10 mouse cellular contexts compared by ENCODE assay signal in genomic region chr15:71243539-71243938, GRCm38 (mm10).
DNase-seq lines count a peak whose midpoint lies in the region; ATAC-seq lines count a peak whose summit lies in the region.
"Had no signal": no experiment of that assay in that cellular context is flagged by ENCODE, and none has a peak within 500 bp of the region (broad histone marks: within the 10 kb centered on the region; RNA-seq: fewer than 3 reads in every experiment).

No protein-coding gene starts in this region.

- no peak overlapping the region for H3K9ac ChIP-seq in forebrain, embryonic 16.5 days (replicated peaks; ENCODE audit: low read depth, low read length)
- H3K9ac ChIP-seq: liver, embryonic 14.5 days had no signal

- H3K9me3 ChIP-seq in forebrain, embryonic 16.5 days (ENCODE audit: control insufficient read depth, low read length), result no peaks in the 10 kb centered on the region
- H3K9me3 ChIP-seq in forebrain, embryonic 10.5 days, result no peaks in the 10 kb centered on the region

- H3K4me1 ChIP-seq in forebrain, embryonic 16.5 days (replicated peaks; ENCODE audit: control insufficient read depth, insufficient read depth, low read length), result no peaks in the 10 kb centered on the region
- H3K4me1 ChIP-seq in forebrain, embryonic 10.5 days, result no peaks in the 10 kb centered on the region

- no peaks in the 10 kb centered on the region for H3K27me3 ChIP-seq in forebrain, embryonic 16.5 days (replicated peaks; ENCODE audit: control insufficient read depth, insufficient read depth, low read length)
- H3K27me3 ChIP-seq in forebrain, embryonic 10.5 days (ENCODE audit: poor library complexity, severe bottlenecking), result no peaks in the 10 kb centered on the region

- WGBS in forebrain, embryonic 16.5 days, result 62% methylated on average over 9 of the region's 9 CpGs
- 89% methylated on average over 9 of the region's 9 CpGs for WGBS in forebrain, embryonic 10.5 days

- intact Hi-C loops in heart, postnatal 36 days (cut with DNase I), result loop anchor here (5.0 kb wide), 1 partner anchor 134 kb away; no protein-coding TSS in a partner anchor
- intact Hi-C loops in left cerebral cortex, postnatal 25 days (cut with DNase I), result loop anchor here (5.0 kb wide), 2 partner anchors 134 to 306 kb away; no protein-coding TSS in a partner anchor

- no peak for DNase-seq in forebrain, embryonic 10.5 days (ENCODE audit: extremely low spot score, low spot score)
- DNase-seq in gonadal fat pad, adult 2 months (ENCODE audit: low read depth), result peak; percentile 96
- peak; percentile 33 for DNase-seq in heart, postnatal 36 days
- DNase-seq in left cerebral cortex, postnatal 25 days (ENCODE audit: low spot score in 2 of 2), result peak; percentile 48 to 73
- DNase-seq in kidney, postnatal 36 days, result no peak
- DNase-seq in embryo, embryonic 9.5 days (ENCODE audit: extremely low spot score), result no peak
- no peak for DNase-seq in lung, postnatal 10 days
- DNase-seq: midbrain, embryonic 14.5 days had no signal

- no peaks in the 10 kb centered on the region for H3K36me3 ChIP-seq in forebrain, embryonic 16.5 days (ENCODE audit: control insufficient read depth, insufficient read depth)
- H3K36me3 ChIP-seq in forebrain, embryonic 10.5 days (replicated peaks), result no peaks in the 10 kb centered on the region

- no peak overlapping the region for H3K4me3 ChIP-seq in forebrain, embryonic 16.5 days (replicated peaks; ENCODE audit: low read length)
- H3K4me3 ChIP-seq in forebrain, embryonic 10.5 days, result no peak overlapping the region

- H3K27ac ChIP-seq in forebrain, embryonic 16.5 days (ENCODE audit: low read length), result no peak overlapping the region
- H3K27ac ChIP-seq in forebrain, embryonic 10.5 days, result no peak overlapping the region
- H3K27ac ChIP-seq: liver, embryonic 14.5 days had no signal

- ATAC-seq in forebrain, embryonic 16.5 days, result peak; percentile 49

- H3K4me2 ChIP-seq in forebrain, embryonic 16.5 days (ENCODE audit: low read length), result no peak overlapping the region

Comparison
In these comparisons a context has a peak if more than half of its experiments do, and no peak if none do; other contexts are left out.
1. DNase-seq: peak in gonadal fat pad, adult 2 months (single experiment), heart, postnatal 36 days (2 of 2) and left cerebral cortex, postnatal 25 days (2 of 2); none in forebrain, embryonic 10.5 days (single experiment), kidney, postnatal 36 days (0 of 2), embryo, embryonic 9.5 days (single experiment) and lung, postnatal 10 days (single experiment).